Comparison of ENCODE assay signal across 8 mouse cellular contexts in the genomic region with DNA sequence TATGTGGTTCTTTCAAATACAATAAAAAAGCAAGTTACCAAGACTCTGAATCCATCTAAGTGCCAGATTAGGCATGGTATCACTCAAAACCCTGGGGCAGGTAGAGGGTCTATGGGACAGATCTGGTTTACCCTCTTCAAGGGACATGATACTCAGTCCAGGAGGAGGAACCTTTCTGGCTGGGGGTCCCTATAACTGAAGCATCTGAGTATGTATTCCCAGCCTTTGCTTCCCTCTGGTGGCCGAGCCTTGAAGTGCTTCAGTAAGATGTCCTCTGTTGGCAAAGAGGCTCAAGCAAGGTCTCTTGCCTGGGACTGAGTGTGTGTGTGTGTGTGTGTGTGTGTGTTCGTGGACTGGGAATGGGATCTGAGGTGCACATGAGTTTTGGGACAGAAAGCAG.
DNase-seq lines count a peak whose midpoint lies in the region; ATAC-seq and TF ChIP-seq lines count a peak whose summit lies in the region.

No protein-coding gene starts in this region.

- peak; percentile 3 for DNase-seq in CD4-positive, CD25-positive, alpha-beta regulatory T cell, adult 2 months (ENCODE audit: low read depth, low spot score)
- peak; percentile 39 to 74 for DNase-seq in cerebellum, postnatal 25 days
- DNase-seq in gastrocnemius, adult 2 months, result peak; percentile 43
- DNase-seq in kidney, adult 8-10 months, result peak; percentile 23 to 63
- DNase-seq in left cerebral cortex, postnatal 36 days (ENCODE audit: low spot score in 2 of 2), result peak; percentile 54 to 65
- peak; percentile 75 for DNase-seq in neural tube, embryonic 10.5 days (ENCODE audit: extremely low spot score, low spot score)
- DNase-seq in thymus, postnatal 36 days, result peak; percentile 6 to 11

- intact Hi-C loops in gastrocnemius, adult 2 months (cut with DNase I), result loop anchor here (10.0 kb wide), 1 partner anchor 156 kb away; a partner anchor contains a TSS
- intact Hi-C loops in left cerebral cortex, postnatal 36 days (cut with DNase I), result loop anchor here (2.0 kb wide), 2 partner anchors 160 to 358 kb away; a partner anchor contains a TSS

- TF ChIP-seq CTCF in gastrocnemius, adult 2 months (IDR thresholded peaks at IDR 0.05), result peak; percentile 57

- H3K27ac ChIP-seq in gastrocnemius, adult 2 months, result no peak overlapping the region

- no peak overlapping the region for H3K4me3 ChIP-seq in gastrocnemius, adult 2 months

- no peak for ATAC-seq in CD4-positive, CD25-positive, alpha-beta regulatory T cell, adult 4 months

Comparison
In these comparisons a context has a peak if more than half of its experiments do, and no peak if none do; other contexts are left out.
1. DNase-seq: peak in every context shown above with its lines; median percentile 75 in neural tube, embryonic 10.5 days; 60 in left cerebral cortex, postnatal 36 days; 56 in cerebellum, postnatal 25 days; 43 in gastrocnemius, adult 2 months; 43 in kidney, adult 8-10 months; 8 in thymus, postnatal 36 days; 3 in CD4-positive, CD25-positive, alpha-beta regulatory T cell, adult 2 months.